Mouse (Mus musculus) frontal cortex, postnatal 25 days (tissue): Measurements from ENCODE around the gene Maco1.
"Not testable (repeated sequence)": the region's sequence is repeated elsewhere in the genome, so short reads cannot be mapped to it uniquely, and the experiment has no call there.

ENCODE experiments used
- DNase-seq, 2 experiments: peaks; one replicate each; pipeline ENCODE4 v3.0.0; 2022; ENCODE audit warnings: low spot score in 2 of 2

The Maco1 gene

DNA sequence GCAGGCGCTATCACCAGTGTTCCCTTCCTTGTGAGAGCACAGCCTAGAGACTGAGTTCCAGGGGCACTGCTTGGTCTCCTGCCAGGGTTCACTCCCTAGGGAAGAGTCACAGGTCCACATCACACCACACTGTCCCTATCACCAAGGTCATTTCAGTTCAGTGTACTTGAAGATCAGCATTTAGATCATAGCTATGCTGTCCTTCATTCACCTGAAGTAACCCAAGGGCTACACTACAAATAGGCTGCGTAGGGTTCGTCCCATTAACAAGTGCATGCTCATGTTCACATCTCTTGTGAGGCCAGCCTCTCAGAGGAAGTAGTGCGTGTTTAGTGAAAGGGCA lies 38.9 kb downstream of the Maco1 start:
- no peak for DNase-seq

DNA sequence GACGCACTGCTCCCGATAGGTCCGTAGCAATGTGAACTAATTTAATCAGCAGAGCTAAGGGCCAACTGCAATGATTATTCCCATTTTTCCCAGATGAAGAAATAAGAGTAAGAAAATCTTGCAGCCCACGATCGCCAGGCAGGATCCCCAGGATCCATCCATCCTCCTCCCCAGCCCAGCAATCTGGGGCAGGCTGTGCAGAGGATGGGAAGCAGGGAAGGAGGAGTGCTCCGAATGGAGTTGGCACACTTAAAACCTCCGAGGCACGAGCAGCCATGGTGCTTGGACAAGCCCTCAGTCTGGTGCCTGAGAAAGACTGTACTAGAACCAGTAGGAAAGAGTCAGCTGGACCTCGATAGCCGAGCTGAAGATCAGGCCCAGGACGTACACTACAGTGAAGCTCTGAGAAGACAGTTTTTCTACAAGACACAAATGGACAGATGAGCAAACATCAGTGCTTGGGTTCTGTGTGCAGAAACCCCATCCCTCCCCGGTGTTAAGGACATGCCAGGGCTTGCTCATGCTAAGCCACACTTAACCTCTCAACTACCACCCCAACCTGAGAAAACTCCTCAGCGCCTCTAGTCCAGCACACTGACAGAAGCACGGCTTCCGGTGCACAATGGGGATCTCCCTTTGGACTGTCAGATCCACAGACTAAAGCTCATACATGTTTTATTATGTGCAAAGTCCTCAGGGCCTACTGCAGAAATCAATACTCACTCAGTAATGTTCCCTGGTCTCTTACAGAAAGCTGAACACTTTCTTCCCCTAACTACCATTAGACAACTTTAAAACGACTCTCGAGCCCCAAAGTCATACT lies 39.5 kb downstream of the Maco1 start:
- DNase-seq: no peak

GRCm38 (mm10) chr4:134804765-134805164 lies 48.4 kb downstream of the Maco1 start:
- no peak for DNase-seq

- DNase-seq: no peak
These were observed 50.4 kb downstream of the Maco1 start for GRCm38 (mm10) chr4:134802765-134803164.

- DNase-seq: no peak
These were observed 51.0 kb downstream of the Maco1 start for GRCm38 (mm10) chr4:134802155-134802554.

DNA sequence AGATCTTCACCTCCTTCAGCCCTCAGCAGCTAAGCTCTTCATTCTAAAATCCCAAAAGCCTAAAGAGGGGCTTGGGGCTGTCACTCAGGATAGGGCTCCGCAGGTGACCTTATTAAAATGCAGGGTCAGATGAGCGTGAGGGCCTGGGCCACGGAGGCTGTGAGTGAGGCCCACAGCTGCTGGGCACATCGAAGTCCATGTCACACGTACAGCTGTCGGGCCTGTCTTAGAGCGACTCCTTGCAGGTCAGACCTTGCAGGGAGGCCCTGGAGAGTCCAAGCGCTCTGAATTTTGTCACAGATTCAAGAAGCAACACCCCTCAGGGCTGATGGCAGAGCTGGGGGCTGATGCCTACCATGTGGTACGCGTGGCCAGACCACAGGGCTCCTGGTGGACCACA lies 52.5 kb downstream of the Maco1 start:
- no peak for DNase-seq

DNA sequence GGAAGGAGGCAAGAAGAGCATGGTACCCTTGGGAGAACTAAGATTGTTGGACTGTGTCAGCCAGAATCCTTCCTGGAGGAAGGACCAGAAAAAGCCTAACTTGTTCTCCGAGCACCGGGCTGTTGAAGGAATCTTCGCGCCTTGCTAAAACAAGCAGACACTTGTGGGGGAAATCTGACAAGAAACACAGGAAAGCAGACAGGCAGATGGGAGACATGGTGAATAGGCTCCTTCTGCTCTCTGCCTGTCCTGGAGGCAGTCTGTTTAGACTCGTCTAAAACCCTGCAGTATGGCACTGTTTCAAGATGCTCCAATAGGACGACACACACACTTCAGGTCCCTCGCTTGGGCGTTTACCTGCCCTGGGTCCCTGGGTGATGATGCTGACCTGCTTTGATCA lies 53.0 kb downstream of the Maco1 start:
- peak in 1 of 2 experiments; percentile 29 for DNase-seq

DNA sequence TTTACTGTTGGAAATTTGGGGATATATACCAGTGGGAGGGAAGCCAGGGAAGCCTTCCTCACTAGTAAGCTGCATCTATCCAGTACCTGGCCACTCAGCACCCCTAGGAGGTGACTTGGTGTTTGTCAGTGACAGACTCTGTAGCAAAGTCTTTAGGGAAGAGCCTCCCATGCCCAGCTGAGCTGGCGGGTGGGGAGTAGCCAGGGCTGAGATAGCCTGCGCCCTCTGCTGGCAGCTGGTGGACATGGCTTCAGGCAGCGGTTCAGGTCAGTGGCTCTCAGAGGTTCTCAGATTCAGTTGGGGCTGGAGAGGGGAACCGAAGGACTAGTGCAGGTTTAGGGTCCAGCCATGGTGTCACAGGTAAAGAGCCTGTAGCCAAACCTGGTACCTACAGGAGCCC lies 53.9 kb downstream of the Maco1 start:
- DNase-seq: peak; percentile 45 to 49

DNA sequence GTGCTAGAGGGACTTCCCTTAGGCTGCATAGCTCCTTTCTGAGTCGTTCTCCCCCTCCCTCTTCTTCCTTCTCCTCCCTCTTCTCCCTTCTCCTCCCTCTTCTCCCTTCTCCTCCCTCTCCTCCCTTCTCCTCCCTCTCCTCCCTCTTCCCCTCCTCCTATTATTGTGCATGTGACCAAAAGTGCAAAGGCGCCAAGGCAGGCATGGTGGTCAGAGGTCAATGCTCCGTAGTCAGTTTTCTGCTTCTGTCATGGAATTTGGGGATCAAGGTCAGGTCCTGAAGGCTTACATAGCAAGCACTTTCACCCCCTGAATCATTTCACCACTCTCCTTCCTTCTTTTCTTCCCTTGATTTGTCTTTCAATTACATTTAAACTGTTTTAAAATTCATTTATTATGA lies 54.3 kb downstream of the Maco1 start:
- no peak for DNase-seq

DNA sequence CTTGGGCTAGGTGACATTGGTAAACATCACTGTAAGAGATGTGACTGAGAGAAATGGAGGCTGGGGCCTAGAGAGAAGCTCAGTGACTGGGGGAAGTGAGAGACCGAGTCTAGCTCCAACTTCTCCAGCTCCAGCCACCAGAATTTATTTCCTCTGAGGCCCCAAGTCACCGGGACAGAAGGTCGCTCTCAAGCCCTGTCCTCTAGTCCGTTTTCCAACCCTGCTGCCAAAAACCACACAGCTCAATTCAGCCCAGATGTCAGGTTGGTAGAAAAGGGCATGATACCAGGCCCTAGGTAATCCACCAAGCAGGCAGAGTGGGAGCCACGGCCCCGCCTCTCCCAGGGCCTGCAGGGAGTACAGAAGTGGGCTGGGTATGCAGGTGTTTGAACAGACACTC lies 55.5 kb downstream of the Maco1 start:
- no peak for DNase-seq

GRCm38 (mm10) chr4:134796581-134797361 lies 56.4 kb downstream of the Maco1 start:
- no peak for DNase-seq

GRCm38 (mm10) chr4:134795819-134796485 lies 57.2 kb downstream of the Maco1 start:
- no peak for DNase-seq

- not testable (repeated sequence) for DNase-seq
These were observed 58.2 kb downstream of the Maco1 start for GRCm38 (mm10) chr4:134794959-134795358.

DNA sequence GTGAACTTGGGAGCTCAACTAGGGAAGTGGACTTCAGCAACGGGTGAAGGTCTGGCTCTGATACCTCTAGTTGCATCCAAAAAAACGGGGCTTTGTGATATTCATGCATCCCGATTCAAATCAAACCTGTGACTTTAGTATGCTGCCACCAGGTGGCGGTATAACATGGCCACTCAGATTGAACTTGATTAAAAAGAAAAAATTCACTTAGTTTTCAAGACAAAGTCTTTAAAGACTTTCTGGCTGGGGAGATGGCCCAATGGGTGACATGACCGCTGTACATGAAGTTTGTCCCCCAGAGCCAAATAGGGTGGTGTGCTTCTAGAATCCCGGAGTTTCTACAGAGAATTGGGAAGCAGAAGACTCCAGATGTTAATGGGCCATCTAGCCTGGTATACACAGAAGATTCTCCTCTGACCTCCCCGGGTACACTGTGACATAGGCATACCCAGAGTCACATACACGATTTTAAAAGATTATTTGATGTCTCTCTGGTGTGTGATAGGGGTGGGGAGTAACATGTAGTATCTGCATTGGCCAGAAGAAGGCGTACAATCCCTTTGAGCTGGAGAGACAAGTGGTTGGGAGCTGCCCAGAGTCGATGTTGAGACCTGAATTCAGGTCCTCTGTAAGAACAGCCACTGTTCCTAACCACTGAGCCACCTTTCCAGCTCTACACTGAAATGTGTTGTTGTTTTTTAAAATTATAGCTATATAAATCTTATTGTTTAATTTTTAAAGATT lies 59.8 kb downstream of the Maco1 start:
- peak; percentile 33 to 45 for DNase-seq

GRCm38 (mm10) chr4:134791731-134792130 lies 61.4 kb downstream of the Maco1 start:
- DNase-seq: no peak

DNA sequence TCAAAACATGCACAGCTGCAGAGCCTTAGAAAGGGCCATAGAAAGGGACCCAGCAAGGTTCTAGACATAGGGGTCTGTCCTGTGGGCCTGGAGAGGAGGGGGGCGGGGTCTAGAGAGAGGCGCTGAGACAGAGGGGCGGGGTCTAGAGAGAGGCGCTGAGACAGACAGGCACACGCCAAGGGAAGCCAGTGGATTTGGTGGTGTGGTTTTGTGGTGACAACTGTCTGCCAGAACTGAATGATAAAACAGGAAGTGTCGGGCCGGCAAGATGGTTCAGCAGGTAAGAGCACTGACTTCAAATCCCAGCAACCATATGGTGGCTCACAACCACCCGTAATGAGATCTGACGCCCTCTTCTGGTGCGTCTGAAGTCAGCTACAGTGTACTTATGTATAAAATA lies 66.2 kb downstream of the Maco1 start:
- no peak for DNase-seq

DNA sequence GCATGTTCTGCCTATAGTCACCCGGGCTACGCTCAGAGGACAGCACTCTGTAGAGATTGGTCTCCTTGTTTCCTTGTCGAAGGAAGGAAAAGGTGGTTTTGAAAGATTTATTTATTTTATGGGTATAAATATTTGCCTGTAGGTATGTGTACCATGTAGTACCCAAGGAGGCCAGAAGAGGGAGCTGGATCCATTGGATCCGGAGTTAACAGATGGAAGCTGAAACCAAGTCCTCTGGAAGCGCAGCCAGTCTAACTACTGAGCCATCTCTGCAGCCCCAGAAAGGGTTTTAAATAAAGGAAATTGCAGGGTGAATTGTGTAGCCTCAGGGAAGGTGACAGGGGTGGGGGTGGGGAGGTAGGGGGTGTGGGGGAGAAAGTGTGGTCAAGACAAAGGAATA lies 68.4 kb downstream of the Maco1 start:
- no peak for DNase-seq

GRCm38 (mm10) chr4:134779136-134779934 lies 73.8 kb downstream of the Maco1 start:
- DNase-seq: no peak

GRCm38 (mm10) chr4:134776246-134776645 lies 76.9 kb downstream of the Maco1 start:
- no peak for DNase-seq

GRCm38 (mm10) chr4:134775234-134775944 lies 77.8 kb downstream of the Maco1 start:
- no peak for DNase-seq
